Mouse (Mus musculus) left cerebral cortex, adult 2 months (tissue): ENCODE results near the gene Tom1l1. TPM values are rescaled to one million over a fixed set of nuclear protein-coding genes. Genes with fewer than 3 reads are reported as not detected.

Experiments used
- DNase-seq, 2 experiments: peaks; one replicate each; pipeline ENCODE4 v3.0.0; 2021 to 2022; ENCODE audit warnings: low spot score in 2 of 2, mixed read lengths in 1 of 2; ENCODE audit errors: extremely low spot score in 1 of 2
- H3K27ac ChIP-seq: fragments of 200-600 bp; 2 replicates; pipeline ENCODE4 v1.8.1; 2022
- H3K4me3 ChIP-seq: fragments of 200-600 bp; 2 replicates; pipeline ENCODE4 v1.8.1; 2022
- CTCF ChIP-seq: fragments of 200-600 bp; IDR thresholded peaks from 2 replicates; pipeline ENCODE4 v1.8.1; 2022; ENCODE audit warnings: antibody characterized with exemption, mild to moderate bottlenecking, moderate library complexity
- intact Hi-C: fragments of 180-260 bp; cut with DNase I; formaldehyde crosslinking; loops from one replicate; pipeline ENCODE4 v1.15.1; 2025
- total RNA-seq, 2 experiments: library from RNA; stranded (reverse); gene quantifications; 2 replicates each; pipeline ENCODE4 v1.2.3; 2021

Tom1l1 gene
- total RNA-seq, 2 experiments from 2014 or later = 28.4 to 30.0 TPM

DNA sequence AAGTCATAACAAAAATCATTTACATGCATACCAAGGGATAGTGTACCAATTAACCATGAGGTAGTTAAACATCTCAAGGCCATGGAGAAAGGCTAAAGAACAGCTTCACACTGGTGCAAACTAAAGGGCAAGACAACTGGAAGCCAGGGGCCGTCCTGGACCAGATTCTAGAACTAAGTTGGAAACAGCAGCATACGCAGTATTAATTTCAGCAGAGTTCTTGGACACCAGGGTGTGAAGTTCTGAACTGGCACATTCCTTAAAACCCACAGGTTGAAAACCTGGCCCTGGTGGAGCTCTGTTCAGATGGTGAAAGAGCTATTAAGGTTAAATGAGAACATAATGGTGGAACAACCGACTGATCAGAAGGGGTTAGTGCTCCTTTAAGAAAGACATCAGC, 53.5 kb downstream of the Tom1l1 start:
- DNase-seq = no peak
- intact Hi-C loops = no loop called here
- Histone ChIP-seq H3K4me3 (no peak overlapping the region), H3K27ac (no peak overlapping the region)
- TF ChIP-seq CTCF = no peak

DNA sequence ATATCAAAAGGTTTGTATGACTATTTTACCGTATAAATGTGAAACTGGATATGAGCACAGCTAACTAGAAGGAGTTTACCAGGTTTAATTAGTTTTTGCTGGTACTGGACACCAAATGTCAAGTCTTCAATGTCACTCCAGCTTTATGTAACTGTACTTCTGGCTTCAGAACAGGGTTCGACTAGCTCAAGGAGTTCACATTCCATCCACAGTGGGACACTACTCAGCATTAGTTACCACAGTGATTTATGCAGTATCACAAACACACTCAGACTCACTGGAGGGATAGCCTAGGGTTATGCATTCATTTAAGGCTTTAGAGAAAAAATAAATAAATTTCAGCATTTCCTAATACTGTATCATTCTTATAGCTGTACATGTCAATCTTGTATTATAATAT, 55.7 kb downstream of the Tom1l1 start:
- DNase-seq = no peak
- H3K27ac ChIP-seq = no peak overlapping the region
- intact Hi-C loops = no loop called here
- no peak for TF ChIP-seq CTCF
- H3K4me3 ChIP-seq = no peak overlapping the region

DNA sequence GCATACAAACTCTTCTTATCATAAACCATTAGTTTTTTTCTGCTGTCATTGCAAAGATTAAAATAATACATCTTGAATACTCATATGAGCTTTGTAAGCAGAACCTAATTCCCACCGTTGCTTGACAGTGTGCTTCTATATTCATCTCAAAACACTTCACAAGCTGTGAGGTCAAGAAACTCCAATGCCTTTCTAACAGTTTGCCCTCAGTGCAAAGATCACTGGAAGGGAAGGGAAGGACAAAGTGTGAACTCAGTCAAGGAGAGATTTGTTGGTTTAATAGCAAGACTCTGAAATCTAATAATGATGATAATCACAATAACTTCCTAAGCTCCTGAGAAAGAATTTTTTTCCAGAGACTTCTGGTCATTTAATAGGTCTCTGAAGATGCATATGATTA, 60.4 kb downstream of the Tom1l1 start:
- no peak for TF ChIP-seq CTCF
- intact Hi-C loops = no loop called here
- DNase-seq = no peak
- Histone ChIP-seq H3K4me3 (no peak overlapping the region), H3K27ac (no peak overlapping the region)

DNA sequence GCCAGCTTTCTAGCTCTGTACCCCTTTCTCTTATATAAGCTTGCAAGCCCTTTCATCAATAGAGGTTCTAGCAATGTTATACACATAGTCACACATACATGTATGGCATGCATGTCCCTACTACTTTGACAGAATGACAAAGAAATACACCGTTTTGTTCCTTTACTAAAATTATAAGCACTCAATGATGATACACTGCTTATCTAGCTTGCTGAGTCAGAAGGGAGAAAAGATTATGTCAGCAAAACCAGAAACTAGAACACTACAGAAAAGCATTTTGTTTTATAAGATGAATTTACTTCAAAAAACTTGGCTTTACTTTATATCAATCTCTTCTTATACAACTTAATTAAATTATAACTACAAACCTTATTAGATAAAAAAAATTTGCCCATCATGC, 63.0 kb downstream of the Tom1l1 start:
- no peak overlapping the region for H3K4me3 ChIP-seq
- no peak for DNase-seq
- intact Hi-C loops = no loop called here

DNA sequence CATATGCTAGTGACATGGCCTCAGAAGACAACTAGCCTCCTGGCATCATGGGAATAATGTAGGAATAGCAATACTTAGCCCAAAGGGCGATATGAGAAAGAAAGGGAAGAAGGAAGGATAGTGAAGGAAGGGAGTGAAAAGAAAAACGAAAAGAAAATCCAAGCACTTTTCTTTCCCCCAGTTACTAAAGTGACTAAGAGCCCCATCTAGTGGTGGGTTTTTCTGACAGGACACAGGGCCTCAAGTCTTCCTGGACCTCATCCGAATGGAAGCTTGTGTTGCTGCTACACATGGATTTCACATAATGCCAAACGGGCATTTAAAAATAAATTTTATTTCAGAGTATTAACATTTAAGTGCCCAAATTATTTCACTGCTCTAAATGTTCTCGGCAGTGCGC, 64.7 kb downstream of the Tom1l1 start:
- no peak overlapping the region for H3K27ac ChIP-seq
- no peak overlapping the region for H3K4me3 ChIP-seq
- TF ChIP-seq CTCF = peak; percentile 78
- intact Hi-C loops = loop anchor here (2.0 to 5.0 kb wide), 4 partner anchors 307 to 636 kb away; no protein-coding TSS in a partner anchor
- DNase-seq = peak; percentile 26 to 36

More for the DNA sequence above, 63.0 kb downstream of the Tom1l1 start:
- H3K27ac ChIP-seq = no peak overlapping the region
- no peak for TF ChIP-seq CTCF

DNA sequence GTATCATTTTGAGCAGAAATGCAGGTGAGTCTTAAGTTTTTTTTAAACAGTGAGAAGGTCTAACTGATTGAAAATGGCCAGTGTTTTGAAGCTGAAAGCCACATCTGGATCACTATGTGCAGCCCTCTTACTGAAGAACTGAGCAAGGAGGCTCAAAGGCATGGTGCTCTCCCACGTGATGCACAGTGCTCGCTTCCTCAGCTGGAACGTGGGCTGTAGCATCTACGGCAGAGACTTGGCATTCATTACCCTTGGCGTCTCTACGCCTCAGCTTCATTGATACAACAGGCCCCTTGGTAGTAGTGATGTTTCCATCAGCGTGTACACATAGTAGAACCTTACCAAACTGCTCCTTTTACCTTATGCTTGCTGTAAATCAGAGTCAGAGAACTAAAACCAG, 65.7 kb downstream of the Tom1l1 start:
- no peak for DNase-seq
- Histone ChIP-seq H3K4me3 (no peak overlapping the region), H3K27ac (no peak overlapping the region)
- intact Hi-C loops = loop anchor here (2.0 to 5.0 kb wide), 4 partner anchors 306 to 635 kb away; no protein-coding TSS in a partner anchor
- no peak for TF ChIP-seq CTCF

DNA sequence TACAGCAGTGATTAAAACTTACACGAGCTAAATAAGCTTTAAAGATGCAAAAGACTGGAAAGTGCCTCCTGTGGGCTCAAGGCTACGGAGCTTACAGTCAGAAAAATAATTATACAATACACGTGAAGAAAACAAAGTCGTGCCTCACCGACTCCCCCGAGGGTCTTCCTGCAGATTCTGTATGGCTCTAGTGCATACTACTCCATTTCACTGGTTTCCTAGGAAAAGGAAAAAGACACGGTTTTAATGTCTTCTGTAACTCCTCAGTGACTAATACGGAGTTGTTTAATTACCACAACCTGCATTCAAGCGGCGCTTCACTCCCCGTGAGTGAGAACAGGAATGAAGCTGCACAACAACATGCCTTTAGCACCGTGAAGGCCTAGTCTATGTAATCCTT, 66.1 kb downstream of the Tom1l1 start:
- intact Hi-C loops = loop anchor here (2.0 to 5.0 kb wide), 4 partner anchors 305 to 635 kb away; no protein-coding TSS in a partner anchor
- no peak for TF ChIP-seq CTCF
- H3K4me3 ChIP-seq = no peak overlapping the region
- no peak for DNase-seq
- no peak overlapping the region for H3K27ac ChIP-seq

DNA sequence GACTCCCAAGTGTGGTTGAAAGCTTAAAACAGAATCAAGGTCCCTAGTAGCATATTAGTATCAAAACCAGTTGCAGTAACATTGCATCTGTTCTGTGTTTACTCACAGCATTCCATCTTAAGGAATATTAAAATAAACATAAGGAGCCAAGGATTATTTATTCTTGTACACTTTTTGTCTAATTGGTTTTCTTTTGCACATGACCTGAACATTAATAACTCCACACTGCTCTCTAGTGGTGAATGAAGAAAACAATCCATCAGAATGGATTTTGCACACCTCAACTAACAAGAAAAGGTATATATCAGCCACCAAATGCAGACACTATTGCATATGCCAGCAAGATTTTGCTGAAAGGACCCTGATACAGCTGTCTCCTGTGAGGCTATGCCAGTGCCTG, 71.7 kb downstream of the Tom1l1 start:
- TF ChIP-seq CTCF = peak; percentile 67
- intact Hi-C loops = loop anchor here (2.0 kb wide), 1 partner anchor 198 kb away; no protein-coding TSS in a partner anchor
- H3K27ac ChIP-seq = no peak overlapping the region
- H3K4me3 ChIP-seq = no peak overlapping the region
- DNase-seq = no peak

DNA sequence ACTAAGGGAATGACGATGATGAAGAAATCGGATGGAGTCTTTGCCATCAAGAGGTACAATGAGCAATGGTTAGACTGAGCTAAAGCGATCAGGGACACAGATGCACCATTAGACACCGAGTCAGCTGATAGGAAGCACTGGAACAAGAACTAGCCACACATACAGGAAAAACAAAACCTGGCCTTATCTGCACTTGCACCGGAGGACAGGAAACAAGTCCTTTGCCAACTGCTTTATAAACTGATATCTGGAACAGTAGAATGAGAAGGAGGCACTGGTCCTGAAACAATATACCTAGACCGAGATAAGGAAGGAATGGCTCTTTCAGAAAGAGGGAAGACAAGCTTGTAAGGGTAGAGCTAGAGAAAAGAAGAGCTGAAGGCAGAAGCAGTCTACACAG, 73.4 kb downstream of the Tom1l1 start:
- H3K4me3 ChIP-seq = no peak overlapping the region
- no peak for TF ChIP-seq CTCF
- no peak for DNase-seq
- H3K27ac ChIP-seq = no peak overlapping the region
- intact Hi-C loops = loop anchor here (1.0 kb wide), 1 partner anchor 191 kb away; no protein-coding TSS in a partner anchor

DNA sequence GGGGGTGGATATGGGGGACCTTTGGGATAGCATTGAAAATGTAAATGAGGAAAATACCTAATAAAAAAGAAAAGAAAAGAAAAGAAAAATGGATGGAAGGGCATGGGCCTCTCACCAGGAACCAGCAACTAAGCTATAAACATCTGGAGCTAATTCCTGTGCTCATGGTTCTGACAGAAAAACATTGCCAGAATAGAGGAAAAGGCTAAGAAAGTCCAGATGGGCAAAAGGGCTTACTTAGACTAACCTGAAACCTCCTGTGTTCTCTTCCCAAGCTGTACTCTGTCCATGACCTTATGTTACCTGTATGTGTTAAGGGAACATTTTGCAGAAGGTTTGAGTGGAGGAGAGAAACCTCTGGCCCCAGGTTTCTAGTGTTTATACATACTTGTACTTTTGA, 76.0 kb downstream of the Tom1l1 start:
- intact Hi-C loops = no loop called here
- H3K27ac ChIP-seq = no peak overlapping the region

DNA sequence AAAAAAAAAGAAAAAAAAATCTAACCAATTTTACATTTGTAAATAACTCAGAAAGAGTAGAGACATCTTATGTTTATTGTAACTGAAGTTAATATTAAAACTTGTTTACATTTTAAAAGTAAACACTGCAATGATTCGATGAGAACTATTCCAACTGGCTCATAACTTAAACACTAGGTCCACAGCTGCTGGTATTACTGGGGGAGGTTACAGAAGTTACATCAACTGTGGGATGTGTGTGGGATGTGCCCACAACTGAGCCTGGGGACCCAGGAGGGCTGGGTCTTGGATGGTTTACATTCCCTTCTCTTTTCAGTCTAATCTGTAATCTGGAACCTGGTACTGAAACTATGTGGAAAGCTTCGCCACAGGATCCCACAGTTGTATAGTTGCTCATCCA, 85.1 kb downstream of the Tom1l1 start:
- no peak for DNase-seq
- no peak overlapping the region for H3K4me3 ChIP-seq
- no peak for TF ChIP-seq CTCF
- intact Hi-C loops = no loop called here
- H3K27ac ChIP-seq = no peak overlapping the region

More for the DNA sequence above, 76.0 kb downstream of the Tom1l1 start:
- no peak for DNase-seq
- no peak overlapping the region for H3K4me3 ChIP-seq
- TF ChIP-seq CTCF = no peak

DNA sequence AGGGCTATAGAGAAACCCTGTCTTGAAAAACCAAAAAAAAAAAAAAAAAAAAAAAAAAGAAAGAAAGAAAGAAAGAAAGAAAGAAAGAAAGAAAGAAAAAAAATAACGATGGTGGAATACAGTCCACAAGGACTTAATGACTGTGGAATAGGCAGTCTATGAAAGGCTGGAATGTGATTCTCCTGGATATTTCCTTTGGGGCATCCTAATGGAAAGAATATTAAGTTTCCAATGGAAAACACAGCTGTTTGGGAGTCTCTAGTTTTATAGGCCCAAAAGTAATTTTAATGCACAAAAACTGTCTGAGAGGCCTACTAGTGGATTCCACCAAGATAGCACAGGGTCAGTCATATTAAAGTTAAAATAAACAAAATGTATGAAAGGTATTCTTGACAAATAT, 92.3 kb downstream of the Tom1l1 start:
- Histone ChIP-seq H3K27ac (no peak overlapping the region), H3K4me3 (no peak overlapping the region)
- intact Hi-C loops = no loop called here
- no peak for DNase-seq
- no peak for TF ChIP-seq CTCF

Other genes starting within 250 kb of the Tom1l1 start
- 10 to 100 TPM; 12.3 to 13.0 TPM for gene Stxbp4, start 50.3 kb downstream of the Tom1l1 start, total RNA-seq
- gene Cox11, start 50.2 kb downstream of the Tom1l1 start, total RNA-seq = 10 to 100 TPM; 26.7 to 32.5 TPM